Mouse (Mus musculus) layer of hippocampus, adult 2 months (tissue): Measurements from ENCODE around the gene Ugt1a2. TPM values are rescaled to one million over a fixed set of nuclear protein-coding genes. Genes with fewer than 3 reads are reported as not detected.
A peak's percentile ranks its signal among the peaks of the same experiment; 100 is the strongest.
"Not testable (repeated sequence)": the region's sequence is repeated elsewhere in the genome, so short reads cannot be mapped to it uniquely, and the experiment has no call there.

Experiments
- DNase-seq, 2 experiments: peaks; one replicate each; pipeline ENCODE4 v3.0.0; 2022; ENCODE audit warnings: low spot score in 2 of 2
- H3K27ac ChIP-seq: fragments of 200-600 bp; 2 replicates; pipeline ENCODE4 v1.8.1; 2022
- H3K4me3 ChIP-seq: fragments of 200-600 bp; 2 replicates; pipeline ENCODE4 v1.8.1; 2022; ENCODE audit warnings: mild to moderate bottlenecking
- CTCF ChIP-seq: fragments of 200-600 bp; conservative IDR thresholded peaks from 2 replicates; pipeline ENCODE4 v1.8.1; 2022; ENCODE audit warnings: antibody characterized with exemption, mild to moderate bottlenecking, moderate library complexity
- long read RNA-seq, 2 experiments: library from polyadenylated mRNA; stranded (forward); transcript quantifications; one replicate each; pipeline ENCODE4 v2.0.0; 2021; ENCODE audit warnings: borderline mapping rate in 2 of 2
- total RNA-seq, 2 experiments: library from RNA; stranded (reverse); gene quantifications; 2 replicates each; pipeline ENCODE4 v1.2.3; 2021

Ugt1a2 gene
- total RNA-seq: not detected
- long read RNA-seq, experiment 1: 0 reads
- long read RNA-seq, experiment 2: 0 reads

DNA sequence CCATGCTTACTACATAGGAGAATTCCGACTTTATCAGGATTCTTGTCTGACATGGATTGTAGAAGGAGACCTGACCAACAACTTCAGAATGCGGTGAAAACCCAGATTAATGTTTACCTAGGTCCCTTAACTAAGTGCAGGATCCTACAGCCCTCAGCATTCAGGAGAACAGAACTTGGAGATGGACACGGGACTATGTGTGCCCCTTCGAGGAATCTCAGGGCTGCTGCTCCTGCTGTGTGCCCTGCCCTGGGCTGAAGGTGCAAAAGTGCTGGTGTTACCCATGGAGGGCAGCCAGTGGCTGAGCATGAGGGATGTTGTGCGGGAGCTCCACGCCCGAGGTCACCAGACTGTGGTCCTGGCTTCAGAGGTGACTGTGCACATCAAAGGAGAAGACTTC, at the start of gene Ugt1a2:
Ugt1a2 (plus strand) TSS at position 146 of the 400 bp plus-strand sequence.
- H3K27ac ChIP-seq: no peak within 1 kb of the TSS
- H3K4me3 ChIP-seq: no peak within 1 kb of the TSS
- TF ChIP-seq CTCF: no peak
- DNase-seq: no peak

GRCm38 (mm10) chr1:88158430-88158829, 42.0 kb upstream of the Ugt1a2 start:
- Histone ChIP-seq H3K27ac (no peak overlapping the region), H3K4me3 (no peak overlapping the region)
- TF ChIP-seq CTCF: no peak
- DNase-seq: no peak

- no peak within 1 kb of the TSS for H3K4me3 ChIP-seq
- no peak for TF ChIP-seq CTCF
- DNase-seq: no peak
- H3K27ac ChIP-seq: no peak within 1 kb of the TSS
Observed at GRCm38 (mm10) chr1:88165711-88166110, 34.7 kb upstream of the Ugt1a2 start, which contains the start of gene Ugt1a5. Gene Ugt1a5, plus strand, starts transcription at chr1:88166012.

- DNase-seq, H3K4me3 ChIP-seq, H3K27ac ChIP-seq: not testable (repeated sequence)
Observed at GRCm38 (mm10) chr1:88172190-88172589, 28.2 kb upstream of the Ugt1a2 start.

DNA sequence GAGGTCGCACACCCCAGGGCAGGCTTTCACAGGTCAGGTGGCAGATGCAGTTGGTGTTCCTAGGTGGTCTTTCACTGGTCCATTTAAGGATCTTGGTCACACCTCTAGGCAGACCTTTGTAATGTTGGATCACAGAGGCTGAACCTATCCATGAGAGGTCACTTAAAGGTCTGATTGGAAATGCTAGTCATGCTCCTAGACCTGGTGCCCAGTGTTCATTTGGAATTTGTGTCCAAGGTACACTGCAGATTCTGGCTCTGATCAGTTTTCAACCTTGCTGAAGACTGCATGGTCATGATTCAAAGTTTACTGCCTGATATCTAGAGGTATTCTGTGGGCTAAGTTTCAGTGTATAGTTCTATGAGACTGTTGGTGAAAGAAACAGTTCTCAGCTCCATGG, 20.7 kb upstream of the Ugt1a2 start:
- H3K27ac ChIP-seq: no peak overlapping the region
- no peak for DNase-seq
- no peak overlapping the region for H3K4me3 ChIP-seq
- TF ChIP-seq CTCF: no peak

DNA sequence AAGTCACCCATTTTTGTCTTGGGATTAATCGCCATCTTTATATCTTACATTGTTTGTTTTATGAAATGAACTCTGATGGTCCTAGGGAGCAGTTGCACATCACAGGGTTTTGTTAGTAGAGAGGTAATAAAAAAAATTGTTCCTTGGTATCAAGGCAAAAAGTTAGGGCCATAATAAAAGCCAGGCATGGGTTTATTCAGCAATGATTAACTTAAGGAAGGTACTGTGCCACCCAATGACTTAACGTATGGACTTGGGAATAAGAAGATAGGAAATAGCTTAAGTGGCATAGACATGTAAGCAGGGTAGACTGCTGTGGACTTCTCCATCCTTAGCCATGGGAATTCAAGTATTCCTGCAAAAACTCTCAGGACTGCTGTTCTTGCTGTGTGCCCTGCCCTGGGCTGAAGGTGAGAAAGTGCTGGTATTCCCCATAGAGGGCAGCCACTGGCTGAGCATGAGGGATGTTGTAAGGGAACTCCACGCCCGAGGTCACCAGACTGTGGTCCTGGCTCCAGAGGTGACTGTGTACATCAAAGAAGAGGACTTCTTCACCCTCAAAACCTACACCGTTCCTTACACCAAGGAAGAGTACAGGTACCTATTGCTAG, 14.0 kb upstream of the Ugt1a2 start:
- Histone ChIP-seq H3K4me3 (no peak overlapping the region), H3K27ac (no peak overlapping the region)
- no peak for TF ChIP-seq CTCF
- DNase-seq: no peak

- no peak overlapping the region for H3K27ac ChIP-seq
- no peak for DNase-seq
- no peak overlapping the region for H3K4me3 ChIP-seq
- no peak for TF ChIP-seq CTCF
Observed at GRCm38 (mm10) chr1:88192136-88192535, 8.3 kb upstream of the Ugt1a2 start.

- TF ChIP-seq CTCF: no peak
- no peak for DNase-seq
- no peak overlapping the region for H3K4me3 ChIP-seq
- H3K27ac ChIP-seq: no peak overlapping the region
Observed at GRCm38 (mm10) chr1:88195687-88196086, 4.7 kb upstream of the Ugt1a2 start.

DNA sequence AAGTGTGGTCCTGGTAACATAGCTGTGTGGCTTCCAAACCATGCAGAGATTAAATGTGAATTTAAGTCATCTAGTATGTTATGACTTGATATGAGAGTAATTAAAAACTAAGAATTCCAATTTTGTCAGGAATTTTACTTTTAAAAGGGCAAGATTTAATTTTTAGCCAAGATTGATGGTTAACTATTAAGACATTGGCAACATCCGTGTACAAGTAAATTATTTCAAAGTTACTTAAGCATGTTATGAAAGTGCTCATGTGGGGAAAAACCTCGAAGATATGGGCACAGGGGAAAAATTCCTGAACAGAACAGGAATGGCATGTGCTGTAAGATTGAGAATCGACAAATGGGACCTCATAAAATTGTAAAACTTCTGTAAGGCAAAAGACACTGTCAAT, 3.0 kb upstream of the Ugt1a2 start:
- TF ChIP-seq CTCF: no peak
- DNase-seq: no peak
- no peak overlapping the region for H3K4me3 ChIP-seq
- H3K27ac ChIP-seq: no peak overlapping the region

- no peak overlapping the region for H3K27ac ChIP-seq
- TF ChIP-seq CTCF: no peak
- no peak for DNase-seq
- no peak overlapping the region for H3K4me3 ChIP-seq
Observed at GRCm38 (mm10) chr1:88199996-88200395, 405 bp upstream of the Ugt1a2 start.

- Histone ChIP-seq H3K27ac (peak within 1 kb of the TSS; percentile 85), H3K4me3 (peak within 1 kb of the TSS; percentile 74)
- peak; percentile 80 to 84 for DNase-seq
- TF ChIP-seq CTCF: peak; percentile 44
Observed at GRCm38 (mm10) chr1:88205294-88205922, 5.0 kb downstream of the Ugt1a2 start, which contains the start of gene Dnajb3. Gene Dnajb3, minus strand, starts transcription at chr1:88205782.

GRCm38 (mm10) chr1:88206843-88207479, 6.6 kb downstream of the Ugt1a2 start:
- Histone ChIP-seq H3K27ac (no peak overlapping the region), H3K4me3 (no peak overlapping the region)
- no peak for DNase-seq
- TF ChIP-seq CTCF: no peak

DNA sequence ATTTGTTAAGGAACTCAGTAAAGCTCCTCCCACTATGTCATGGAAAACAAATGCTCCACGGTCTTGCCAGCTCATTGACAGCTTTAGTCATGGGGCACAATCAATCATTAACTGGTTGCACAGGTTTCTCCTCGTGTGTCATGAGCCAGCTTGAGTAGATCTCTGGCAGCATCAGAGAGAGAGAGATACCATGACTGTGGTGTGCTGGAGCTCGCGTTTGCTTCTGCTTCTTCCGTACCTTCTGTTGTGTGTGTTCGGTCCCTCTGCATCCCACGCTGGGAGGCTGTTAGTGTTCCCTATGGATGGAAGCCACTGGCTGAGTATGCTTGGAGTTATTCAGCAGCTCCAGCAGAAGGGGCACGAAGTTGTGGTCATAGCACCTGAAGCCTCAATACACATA, 11.4 kb downstream of the Ugt1a2 start, which contains the start of gene Ugt1a1:
Ugt1a1 (plus strand) TSS at position 148 of the 400 bp plus-strand sequence.
- no peak within 1 kb of the TSS for H3K27ac ChIP-seq
- no peak for TF ChIP-seq CTCF
- no peak for DNase-seq
- no peak within 1 kb of the TSS for H3K4me3 ChIP-seq
